Comparison of ENCODE assay signal across 35 mouse cellular contexts in genomic region chr14:20601287-20601686, GRCm38 (mm10). TPM values are rescaled to one million over a fixed set of nuclear protein-coding genes. Genes with fewer than 3 reads are reported as not detected.
"Had no signal": no experiment of that assay in that cellular context is flagged by ENCODE, and none has a peak within 500 bp of the region (broad histone marks: within the 10 kb centered on the region; RNA-seq: fewer than 3 reads in every experiment).

No protein-coding gene starts in this region.

- H3K27ac ChIP-seq: limb, embryonic 10.5 days; limb, embryonic 12.5 days; limb, embryonic 13.5 days; limb, embryonic 15.5 days; lung, embryonic 15.5 days; macrophage; midbrain, embryonic 10.5 days; midbrain, embryonic 12.5 days; midbrain, embryonic 13.5 days; midbrain, embryonic 15.5 days; neural tube, embryonic 12.5 days had no signal

- H3K27me3 ChIP-seq: limb, embryonic 12.5 days; limb, embryonic 13.5 days; limb, embryonic 15.5 days; liver, embryonic 12.5 days; liver, embryonic 13.5 days; liver, embryonic 15.5 days; lung, embryonic 15.5 days; megakaryocyte, embryonic 14.5 days; midbrain, embryonic 12.5 days; midbrain, embryonic 13.5 days; midbrain, embryonic 15.5 days; neural tube, embryonic 12.5 days had no signal

- H3K9me3 ChIP-seq: limb, embryonic 10.5 days; limb, embryonic 12.5 days; limb, embryonic 13.5 days; limb, embryonic 15.5 days; liver, embryonic 12.5 days; liver, embryonic 13.5 days; liver, embryonic 15.5 days; lung, embryonic 15.5 days; megakaryocyte, embryonic 14.5 days; midbrain, embryonic 10.5 days; midbrain, embryonic 12.5 days; midbrain, embryonic 13.5 days; midbrain, embryonic 15.5 days; neural tube, embryonic 12.5 days had no signal

- H3K4me3 ChIP-seq: limb, embryonic 10.5 days; limb, embryonic 12.5 days; limb, embryonic 13.5 days; limb, embryonic 15.5 days; liver, embryonic 12.5 days; liver, embryonic 13.5 days; liver, embryonic 15.5 days; lung, embryonic 15.5 days; megakaryocyte, embryonic 14.5 days; midbrain, embryonic 10.5 days; midbrain, embryonic 12.5 days; midbrain, embryonic 13.5 days; midbrain, embryonic 15.5 days; myocyte; neural tube, embryonic 12.5 days had no signal

- H3K4me1 ChIP-seq: limb, embryonic 10.5 days; limb, embryonic 15.5 days; lung, embryonic 15.5 days; midbrain, embryonic 15.5 days; neural tube, embryonic 12.5 days had no signal

- H3K36me3 ChIP-seq: liver, embryonic 12.5 days; liver, embryonic 13.5 days; liver, embryonic 15.5 days; lung, embryonic 15.5 days; midbrain, embryonic 15.5 days; neural tube, embryonic 12.5 days had no signal

- DNase-seq: left cerebral cortex, postnatal 4 days; liver; liver, embryonic 13.5 days; liver, postnatal 0 days; lung, adult 18-20 months; lung, adult 2 months; lung, embryonic 14.5 days; lung, postnatal 10 days; lung, postnatal 14 days; lung, postnatal 36 days; lung, postnatal 4 days; midbrain, embryonic 14.5 days had no signal

RNA-seq across cellular contexts. Expression of gene Myoz1, which starts 55.1 kb away (rescaled TPM):
- total RNA-seq: left cerebral cortex, postnatal 10 days; left cerebral cortex, postnatal 14 days; left cerebral cortex, postnatal 25 days; left cerebral cortex, postnatal 36 days; left cerebral cortex, postnatal 4 days; megakaryocyte progenitor cell, adult 5-6 weeks; megakaryocyte-erythroid progenitor cell, adult 5-6 weeks; midbrain, postnatal 0 days had no signal
- polyA plus RNA-seq: liver, adult 2 months; liver, embryonic 12.5 days; midbrain, embryonic 10.5 days; midbrain, embryonic 13.5 days; midbrain, embryonic 14.5 days had no signal
